Mouse (Mus musculus): ENCODE results near the gene Ctnna3.

GRCm38 (mm10) chr10:64182731-64183130 lies 752.8 kb downstream of the Ctnna3 start:
- TF ChIP-seq CTCF (IDR thresholded peaks at IDR 0.05; ENCODE audit: low read depth) (no peak), EP300 (IDR thresholded peaks at IDR 0.05; ENCODE audit: low read depth) (no peak)
